Mouse (Mus musculus): ENCODE data around the gene Tmem79.
"Not testable (repeated sequence)": the region's sequence is repeated elsewhere in the genome, so short reads cannot be mapped to it uniquely, and the experiment has no call there.

DNA sequence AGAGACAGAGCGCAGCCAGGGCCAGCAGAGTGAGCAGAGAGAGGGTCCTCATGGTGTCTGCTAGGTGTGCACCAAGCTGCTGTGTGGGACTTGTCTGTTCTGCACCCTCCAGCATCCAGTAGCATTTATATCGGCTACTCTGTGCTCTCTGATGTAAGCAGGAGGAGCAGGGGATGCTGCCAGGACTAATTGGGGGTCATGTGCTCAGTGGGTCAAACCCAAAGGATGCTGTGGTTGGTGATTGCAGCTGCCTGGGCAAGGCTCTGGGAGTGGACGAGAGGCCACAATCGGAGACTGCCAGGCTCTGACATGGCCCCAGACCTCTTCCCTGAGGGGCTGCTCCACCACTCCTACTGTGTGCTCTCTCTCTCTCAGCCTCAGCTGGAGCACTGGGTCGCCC is 42.7 kb upstream of the Tmem79 start, which contains the start of gene Bglap2:
- TF ChIP-seq CHD2 (IDR thresholded peaks at IDR 0.05; ENCODE audit: low read depth, low read length); ZNF384 (IDR thresholded peaks at IDR 0.05; ENCODE audit: low read depth, low read length); HCFC1 (IDR thresholded peaks at IDR 0.05; ENCODE audit: borderline replicate concordance, insufficient read depth, low read length); MAFK (IDR thresholded peaks at IDR 0.05; ENCODE audit: insufficient read depth, low read depth, low read length): not testable (repeated sequence)

Measured in ES-E14 (cell line).